Mouse (Mus musculus): ENCODE measurements at regions not wholly inside any gene's neighbourhood (a gene's known extent, or its start where the extent isn't known, plus 50 kb on each side); places are given as distances from the start of the nearest gene placed in this dataset.
A peak's percentile ranks its signal among the peaks of the same experiment; 100 is the strongest.

DNA sequence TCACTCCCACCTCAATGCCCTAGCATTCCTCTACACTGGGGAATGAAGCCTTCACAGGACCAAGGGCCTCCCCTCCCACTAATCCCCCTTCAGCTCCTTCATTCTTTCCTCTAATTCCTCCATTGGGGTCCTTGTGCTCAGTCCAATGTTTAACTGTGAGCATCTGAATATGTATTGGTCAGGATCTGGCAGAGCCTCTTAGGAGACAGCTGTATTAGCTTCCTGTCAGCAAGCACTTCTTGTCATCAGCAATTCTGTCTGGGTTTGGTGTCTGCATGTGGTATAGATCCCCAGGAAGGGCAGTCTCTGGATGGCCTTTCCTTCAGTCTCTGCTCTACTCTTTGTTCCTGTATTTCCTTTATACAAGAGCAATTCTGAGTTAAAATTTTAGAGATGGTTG, 426.8 kb upstream of the 2610001J05Rik start:
- DNase-seq (ENCODE audit: low read depth, low spot score): no peak

DNA sequence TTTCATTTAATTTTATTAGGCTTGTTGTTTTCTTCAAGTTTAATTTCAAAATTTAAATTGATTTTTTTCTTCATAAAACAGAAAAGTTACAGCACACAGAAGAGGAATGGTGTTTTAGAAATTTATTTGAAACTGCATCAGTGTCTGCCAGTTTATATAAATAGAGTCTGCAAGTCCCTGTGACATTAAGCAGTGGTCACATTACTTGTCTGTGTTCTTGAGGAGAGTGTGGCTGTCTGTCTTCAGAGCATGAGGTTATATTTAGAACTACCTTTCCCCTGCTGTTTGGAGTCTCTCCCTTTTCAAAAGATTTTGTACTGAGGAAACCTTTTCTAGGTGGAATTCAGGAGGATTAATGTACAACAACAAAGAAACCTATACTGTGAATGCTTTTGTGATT, 426.1 kb upstream of the 2610001J05Rik start:
- no peak for DNase-seq (ENCODE audit: low read depth, low spot score)

DNA sequence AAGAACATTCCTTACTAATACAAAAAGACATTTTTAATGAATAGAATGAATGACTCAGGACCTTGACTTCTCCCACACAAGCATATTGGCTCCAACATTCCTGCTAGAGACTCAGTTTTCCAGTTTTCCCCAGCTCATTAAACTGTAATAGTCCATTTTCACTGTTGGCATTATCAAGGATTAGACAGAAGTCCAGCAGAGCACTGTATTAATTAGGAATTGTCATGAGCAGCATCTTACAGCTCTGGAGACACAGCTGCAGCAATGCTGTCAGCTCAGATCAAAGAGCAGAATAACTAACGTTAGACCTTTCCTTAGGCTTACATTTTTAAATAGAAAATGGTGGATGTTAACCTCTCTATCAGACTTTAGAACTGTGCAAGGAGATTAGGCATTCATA, 419.5 kb upstream of the 2610001J05Rik start:
- no peak for DNase-seq (ENCODE audit: low read depth, low spot score)

GRCm38 (mm10) chr6:14281476-14281875, 410.2 kb upstream of the 2610001J05Rik start:
- DNase-seq (ENCODE audit: low read depth, low spot score): no peak

DNA sequence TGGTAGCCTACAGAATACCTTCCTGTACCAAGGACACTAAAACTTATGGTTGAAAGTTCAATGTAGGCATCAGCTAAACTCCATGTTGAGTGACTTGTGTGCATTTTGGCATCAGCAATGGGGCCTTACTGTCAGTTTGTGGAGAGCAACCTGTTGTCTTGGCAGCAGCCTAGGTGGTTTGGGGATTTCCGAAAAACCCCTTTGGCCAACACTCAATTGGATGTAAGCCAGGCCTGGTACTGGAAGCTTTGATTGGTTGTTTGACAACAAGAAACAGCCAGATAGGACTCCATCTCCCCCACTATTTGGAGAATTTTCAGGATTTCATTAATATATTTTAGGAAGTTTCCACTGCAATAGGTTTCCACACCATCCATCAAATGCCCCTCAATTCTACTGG, 390.6 kb upstream of the 2610001J05Rik start:
- DNase-seq (ENCODE audit: low read depth, low spot score): no peak

DNA sequence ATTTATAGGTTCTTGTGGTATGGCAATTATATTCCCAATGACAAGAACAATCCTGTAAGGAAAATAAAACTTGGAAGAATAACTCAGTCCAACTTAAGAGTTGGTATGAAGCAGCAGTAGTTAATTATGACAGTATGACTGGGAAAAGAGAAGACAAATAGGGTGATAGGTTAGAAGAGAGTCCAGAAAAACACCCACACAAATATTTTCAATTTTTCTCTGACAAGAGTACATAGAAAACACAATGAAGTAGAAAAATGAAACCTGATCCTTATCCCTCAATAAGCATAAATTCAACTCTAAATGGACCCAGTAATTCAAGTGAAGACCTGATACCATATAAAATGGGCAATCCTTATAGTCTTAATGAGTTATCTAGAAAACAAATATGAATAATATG, 369.0 kb upstream of the 2610001J05Rik start:
- no peak for DNase-seq (ENCODE audit: low read depth, low spot score)

- DNase-seq (ENCODE audit: low read depth, low spot score): no peak
Observed at GRCm38 (mm10) chr6:14239151-14239550, 367.8 kb upstream of the 2610001J05Rik start.

DNA sequence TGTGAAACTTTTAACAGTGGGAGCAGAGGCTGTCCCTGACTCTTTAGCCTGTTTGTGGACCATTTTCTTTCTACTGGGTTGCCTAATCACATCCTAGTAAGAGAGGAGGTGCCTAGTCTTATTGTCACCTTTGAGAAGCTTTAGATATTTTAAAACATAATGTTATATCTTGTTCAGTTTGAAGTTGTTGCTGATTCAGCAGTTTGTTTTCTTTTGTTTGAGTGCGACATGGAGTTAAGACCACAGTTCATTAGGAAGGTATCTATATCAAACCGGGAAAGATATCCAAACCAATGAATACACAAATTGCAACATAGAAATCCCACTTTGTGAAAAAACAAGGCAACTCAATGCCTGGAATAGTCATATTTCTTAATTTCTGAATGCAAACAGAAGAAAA, 359.5 kb upstream of the 2610001J05Rik start:
- DNase-seq (ENCODE audit: low read depth, low spot score): no peak

DNA sequence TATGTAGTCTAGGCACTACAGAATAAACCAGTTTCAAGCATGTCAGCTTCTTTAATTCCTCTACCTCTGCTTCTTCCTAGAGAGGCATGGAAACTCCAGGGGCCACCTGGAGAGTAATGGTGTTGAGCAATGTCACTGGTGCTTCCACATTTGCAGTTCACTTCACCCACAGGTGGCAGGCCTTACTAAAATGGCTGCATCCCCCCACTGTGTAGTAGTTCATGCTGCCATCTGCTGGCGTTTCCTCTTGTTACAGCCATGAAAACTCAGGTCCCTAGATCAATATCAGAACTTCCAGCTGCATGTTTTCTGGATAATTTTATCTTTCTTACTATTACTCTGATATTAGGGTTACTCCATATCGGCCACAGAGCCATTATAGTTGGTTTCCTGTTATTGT, 336.2 kb upstream of the 2610001J05Rik start:
- DNase-seq (ENCODE audit: low read depth, low spot score): peak; percentile 11

- DNase-seq (ENCODE audit: low read depth, low spot score): no peak
Observed at GRCm38 (mm10) chr6:14197107-14197506, 325.8 kb upstream of the 2610001J05Rik start.

- DNase-seq (ENCODE audit: low read depth, low spot score): no peak
Observed at GRCm38 (mm10) chr6:14195351-14195750, 324.0 kb upstream of the 2610001J05Rik start.

DNA sequence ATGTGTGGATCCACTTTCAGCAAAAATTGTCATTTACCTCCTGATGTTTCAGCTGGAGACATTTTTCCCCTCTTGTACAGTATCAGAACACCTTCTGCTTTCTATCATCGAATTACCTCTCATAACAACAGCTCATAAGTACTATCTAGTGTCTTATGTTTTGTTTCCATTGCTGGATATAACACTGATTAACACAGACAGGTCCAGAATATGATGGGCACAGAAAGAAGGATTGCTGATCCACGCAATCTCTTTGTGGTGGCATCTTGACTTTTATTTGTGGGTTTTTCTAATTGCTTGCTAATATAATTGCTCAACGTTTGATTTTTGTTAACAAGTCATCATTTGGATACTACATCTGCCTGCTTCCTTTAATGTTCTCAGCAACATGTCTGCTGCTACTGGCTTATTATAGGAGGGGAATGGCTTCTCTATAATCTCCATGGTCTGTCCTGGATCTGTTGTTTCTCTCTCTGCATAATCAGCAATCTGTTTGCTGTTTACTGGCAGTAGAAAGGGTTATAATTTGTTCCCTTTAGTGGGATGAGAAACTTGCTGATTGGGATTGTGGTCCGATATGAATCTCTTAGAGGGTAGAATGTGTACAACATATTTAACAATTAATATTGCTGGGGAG, 320.2 kb upstream of the 2610001J05Rik start:
- no peak for DNase-seq (ENCODE audit: low read depth, low spot score)

- no peak for DNase-seq (ENCODE audit: low read depth, low spot score)
Observed at GRCm38 (mm10) chr6:14185921-14186420, 314.7 kb upstream of the 2610001J05Rik start.

GRCm38 (mm10) chr6:14147370-14147769, 276.1 kb upstream of the 2610001J05Rik start:
- DNase-seq (ENCODE audit: low read depth, low spot score): no peak

- no peak for DNase-seq (ENCODE audit: low read depth, low spot score)
Observed at GRCm38 (mm10) chr6:14146394-14146793, 275.1 kb upstream of the 2610001J05Rik start.

DNA sequence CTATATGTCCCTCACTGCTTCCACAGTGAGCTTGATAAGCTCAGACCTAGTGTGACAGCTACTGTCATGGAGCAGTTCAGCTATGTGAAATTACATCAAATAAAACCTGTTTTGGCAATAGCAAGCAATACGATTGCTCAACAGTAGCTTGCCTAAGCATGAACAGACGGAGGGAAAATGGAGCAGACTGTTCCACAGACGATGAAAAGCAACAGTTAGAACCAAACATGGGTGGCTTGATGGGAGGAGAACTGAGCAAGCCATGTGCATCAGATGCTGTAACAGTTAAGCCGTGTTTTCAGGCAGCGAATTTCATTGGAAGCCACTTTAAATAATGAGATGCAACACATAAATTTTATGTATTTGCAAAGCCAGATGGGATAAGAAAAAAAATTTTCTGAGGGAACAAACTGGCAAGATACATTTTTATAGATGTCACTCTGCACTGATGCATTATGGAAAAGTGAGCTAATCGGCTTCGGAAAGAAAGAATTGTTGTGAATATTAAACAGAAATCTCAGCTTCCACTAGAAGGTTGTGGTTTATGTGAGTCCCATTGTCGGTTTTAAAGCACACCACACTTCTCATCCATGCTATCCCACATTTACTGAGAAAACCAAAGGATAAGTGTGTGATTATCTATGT, 270.9 kb upstream of the 2610001J05Rik start:
- no peak for DNase-seq (ENCODE audit: low read depth, low spot score)

- DNase-seq (ENCODE audit: low read depth, low spot score): no peak
Observed at GRCm38 (mm10) chr6:14130392-14131144, 259.2 kb upstream of the 2610001J05Rik start.

DNA sequence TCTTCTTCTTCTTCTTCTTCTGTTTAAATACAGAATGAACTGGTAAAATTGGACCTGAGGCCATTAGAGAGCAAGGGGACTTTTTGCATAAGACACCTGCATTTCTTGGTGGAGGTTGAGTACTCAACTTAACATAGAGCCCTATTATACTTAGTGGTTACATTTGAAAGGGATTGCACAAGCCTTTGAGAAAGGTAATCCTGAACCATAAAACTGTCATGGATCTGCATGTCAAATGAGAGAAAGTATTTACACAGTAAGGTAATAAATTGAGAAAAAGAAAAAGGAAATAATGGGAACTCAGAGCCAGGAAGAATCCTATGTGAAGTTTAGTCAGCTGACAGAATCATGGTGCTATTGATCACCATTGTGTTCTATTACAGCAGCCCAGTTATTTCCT, 258.1 kb upstream of the 2610001J05Rik start:
- no peak for DNase-seq (ENCODE audit: low read depth, low spot score)

- no peak for DNase-seq (ENCODE audit: low read depth, low spot score)
Observed at GRCm38 (mm10) chr6:14122311-14122710, 251.0 kb upstream of the 2610001J05Rik start.

DNA sequence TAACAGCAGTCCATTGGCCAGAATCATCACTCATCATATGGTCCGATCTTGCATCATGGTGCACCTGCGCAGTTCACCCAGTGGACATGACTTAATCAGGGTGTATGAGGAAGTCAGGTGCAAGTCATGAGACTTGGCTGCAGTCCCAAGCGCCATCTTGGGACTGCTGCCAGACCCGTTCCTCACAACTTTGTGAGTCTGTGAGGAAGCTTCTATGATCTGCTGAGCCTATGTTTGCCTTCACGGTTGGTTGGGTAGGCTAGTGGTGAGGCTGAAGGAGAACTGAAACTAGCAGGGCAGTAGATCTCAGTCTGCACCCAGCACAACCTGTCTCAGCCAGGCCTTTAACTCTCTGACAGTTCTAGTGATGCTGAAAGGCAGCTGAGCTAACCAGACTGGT, 250.2 kb upstream of the 2610001J05Rik start:
- DNase-seq (ENCODE audit: low read depth, low spot score): no peak

GRCm38 (mm10) chr6:14094907-14095306, 223.6 kb upstream of the 2610001J05Rik start:
- no peak for DNase-seq (ENCODE audit: low read depth, low spot score)

GRCm38 (mm10) chr6:14081884-14082283, 210.6 kb upstream of the 2610001J05Rik start:
- no peak for DNase-seq (ENCODE audit: low read depth, low spot score)

DNA sequence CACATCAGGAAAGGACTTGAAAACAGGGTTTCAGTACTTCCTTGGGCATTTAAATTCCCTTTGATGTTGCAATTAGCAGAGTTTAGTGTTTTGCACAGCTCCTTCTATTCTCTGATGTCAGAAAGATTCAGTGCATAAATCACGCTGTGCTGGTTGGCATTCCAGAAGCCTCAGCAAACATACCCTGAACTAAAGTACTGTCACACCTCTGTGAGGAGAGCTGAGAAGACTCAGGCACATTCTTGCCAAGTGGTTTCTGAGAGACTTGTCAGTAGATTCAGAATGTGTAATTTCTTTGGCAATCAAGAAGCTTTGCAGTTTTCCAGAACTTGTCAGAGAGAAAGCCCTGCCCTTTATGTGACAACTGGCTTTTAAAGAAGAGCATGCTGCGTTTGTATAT, 192.4 kb upstream of the 2610001J05Rik start:
- DNase-seq (ENCODE audit: low read depth, low spot score): no peak

Measured in retina, adult 2 months (tissue).